Mouse (Mus musculus): ENCODE measurements around the gene Rad54l2.

DNA sequence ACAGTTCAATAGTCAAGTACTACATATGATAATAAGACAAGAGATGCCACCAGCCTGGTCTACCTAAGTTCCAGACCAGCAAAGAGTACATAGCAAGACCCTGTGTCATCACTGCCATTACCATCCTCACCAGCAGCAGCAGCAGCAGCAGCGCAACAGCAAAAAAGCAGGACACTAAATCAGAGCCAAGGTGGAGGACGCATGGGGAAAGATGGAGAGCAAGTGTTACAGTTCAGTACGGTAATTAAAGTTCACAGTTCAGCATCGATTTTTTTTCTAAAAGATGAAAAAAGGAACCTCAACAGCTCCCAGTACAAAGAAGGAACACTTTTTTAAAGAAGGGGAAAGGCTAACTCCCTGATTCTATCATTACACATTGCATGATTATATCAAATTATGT, 33.2 kb downstream of the Rad54l2 start:
- no peak for TF ChIP-seq EP300 (IDR thresholded peaks at IDR 0.05)
- TF ChIP-seq CTCF (IDR thresholded peaks at IDR 0.05): no peak

Measured in lung, postnatal 0 days (tissue).